Comparison of ENCODE assay signal across 13 mouse cellular contexts in the genomic region with DNA sequence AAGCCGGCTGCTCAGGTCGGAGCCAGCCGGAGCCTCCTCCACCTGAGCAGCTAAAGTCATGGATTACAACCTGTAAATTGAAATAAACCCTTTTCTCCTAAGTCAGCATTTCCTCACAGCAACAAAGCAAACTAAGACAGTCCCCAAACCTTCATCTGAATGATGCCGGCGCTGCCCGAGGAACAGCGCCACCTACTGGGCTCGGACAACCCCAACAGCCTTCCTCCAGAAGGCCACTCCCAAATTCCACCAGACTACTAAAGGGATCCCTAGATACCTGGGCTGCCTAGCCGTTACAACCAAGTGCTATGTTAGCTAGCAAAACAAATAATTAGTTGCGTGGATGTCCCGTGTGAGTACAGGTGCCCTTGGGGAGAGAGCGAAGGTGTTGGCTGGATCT. TPM values are rescaled to one million over a fixed set of nuclear protein-coding genes. Genes with fewer than 3 reads are reported as not detected.
A peak's percentile ranks its signal among the peaks of the same experiment; 100 is the strongest.
DNase-seq lines count a peak whose midpoint lies in the region; TF ChIP-seq lines count a peak whose summit lies in the region.
"Had no signal": no experiment of that assay in that cellular context is flagged by ENCODE, and none has a peak within 500 bp of the region (broad histone marks: within the 10 kb centered on the region; RNA-seq: fewer than 3 reads in every experiment).

No protein-coding gene starts in this region.

- TF ChIP-seq POLR2A in kidney, adult 2 months (IDR thresholded peaks at IDR 0.05; ENCODE audit: low read depth, low read length): no peak
- no peak for TF ChIP-seq POLR2A in testis, adult 2 months (IDR thresholded peaks at IDR 0.05; ENCODE audit: control insufficient read depth, low read depth, low read length)

- H3K4me3 ChIP-seq in kidney, adult 2 months (ENCODE audit: insufficient read depth, low read depth, low read length): no peak overlapping the region
- peak overlapping the region; percentile 29 for H3K4me3 ChIP-seq in testis, adult 2 months (ENCODE audit: control insufficient read depth, low read depth, low read length)
- H3K4me3 ChIP-seq: forebrain, embryonic 15.5 days; midbrain, embryonic 12.5 days; stomach, embryonic 15.5 days had no signal

- peak; percentile 23; the same call in 1 of the 2 replicates for TF ChIP-seq CTCF in kidney, adult 2 months (conservative IDR thresholded peaks at IDR 0.05; ENCODE audit: insufficient read depth, insufficient read length, low read depth, low read length)
- TF ChIP-seq CTCF in testis, adult 2 months (IDR thresholded peaks at IDR 0.05; ENCODE audit: control insufficient read depth, insufficient read depth, insufficient replicate concordance, low read depth, low read length): peak; percentile 94

- no peak overlapping the region for H3K27ac ChIP-seq in kidney, adult 2 months (ENCODE audit: insufficient read depth, low read depth, low read length)
- H3K27ac ChIP-seq in testis, adult 2 months (ENCODE audit: control insufficient read depth, insufficient read depth, low read depth, low read length): no peak overlapping the region
- H3K27ac ChIP-seq: forebrain, embryonic 15.5 days; midbrain, embryonic 12.5 days had no signal

- no peaks in the 10 kb centered on the region for H3K27me3 ChIP-seq in kidney, adult 2 months (replicated peaks; ENCODE audit: control insufficient read depth, insufficient read depth, low read length)
- no peaks in the 10 kb centered on the region for H3K27me3 ChIP-seq in testis, adult 2 months (ENCODE audit: control insufficient read depth, insufficient read depth, low read length)
- H3K27me3 ChIP-seq: forebrain, embryonic 15.5 days; midbrain, embryonic 12.5 days; stomach, embryonic 15.5 days had no signal

- 76% methylated on average over 12 of the region's 12 CpGs for WGBS in kidney, adult 2 months

- H3K36me3 ChIP-seq in kidney, adult 2 months (ENCODE audit: control insufficient read depth, insufficient read depth, low read length): no peaks in the 10 kb centered on the region
- H3K36me3 ChIP-seq in testis, adult 2 months (ENCODE audit: control insufficient read depth, insufficient read depth, low read length): no peaks in the 10 kb centered on the region
- H3K36me3 ChIP-seq: forebrain, embryonic 15.5 days had no signal

- H3K4me1 ChIP-seq in kidney, adult 2 months (ENCODE audit: control insufficient read depth, insufficient read depth, low read length): no peaks in the 10 kb centered on the region; the same call in 1 of the 2 replicates
- peaks cover 8% of the 10 kb centered on the region for H3K4me1 ChIP-seq in testis, adult 2 months (ENCODE audit: control insufficient read depth, insufficient read depth, low read length)
- H3K4me1 ChIP-seq: forebrain, embryonic 15.5 days; midbrain, embryonic 12.5 days had no signal

- DNase-seq in kidney, adult 2 months: no peak
- DNase-seq in kidney, adult 8-10 months: no peak
- DNase-seq in testis, postnatal 14 days (ENCODE audit: low spot score): no peak
- peak; percentile 85 for DNase-seq in R1 (ENCODE audit: low read depth, low spot score)
- no peak for DNase-seq in ovary, postnatal 10 days (ENCODE audit: low spot score)
- DNase-seq in frontal cortex, adult 2 months (ENCODE audit: extremely low spot score in 1 of 2, low spot score in 1 of 2): no peak
- DNase-seq: cerebellum, postnatal 10 days; gastrocnemius, postnatal 36 days; kidney, postnatal 25 days had no signal

RNA-seq across cellular contexts. Expression of a gene that starts 24.2 kb away (rescaled TPM):
- 4.0 TPM in 2 replicates for polyA plus RNA-seq in kidney, adult 2 months (2012; rRNA removed)
- 8.9 and 10.5 TPM in 2 replicates for polyA plus RNA-seq in testis, adult 2 months (2012; rRNA removed)
- polyA plus RNA-seq in frontal cortex, adult 2 months (2012; rRNA removed): 10.3 and 11.4 TPM in 2 replicates
